Mouse (Mus musculus) E14TG2a.4 (cell line): ENCODE measurements around the gene Gpr174.

Source experiments
- CTCF ChIP-seq: conservative IDR thresholded peaks from 2 replicates; pipeline ENCODE4 v1.5.1; 2014; ENCODE audit warnings: low read length
- NANOG ChIP-seq: IDR thresholded peaks from 2 replicates; pipeline ENCODE4 v1.6.1; 2014; ENCODE audit warnings: borderline replicate concordance, low read length, mixed read lengths
- POU5F1 ChIP-seq: IDR thresholded peaks from 2 replicates; pipeline ENCODE4 v1.6.1; 2014; ENCODE audit warnings: low read length, borderline replicate concordance

GRCm38 (mm10) chrX:107325697-107326381 is 70.2 kb downstream of the Gpr174 start:
- TF ChIP-seq CTCF (no peak), NANOG (no peak), POU5F1 (no peak)
